Mouse (Mus musculus) liver, embryonic 14.5 days (tissue): ENCODE data around the gene Dck.

Experiments
- CTCF ChIP-seq: IDR thresholded peaks from 2 replicates; pipeline ENCODE4 v1.5.1; 2016; ENCODE audit warnings: antibody characterized with exemption, low read depth, control low read depth
- EP300 ChIP-seq: IDR thresholded peaks from 2 replicates; pipeline ENCODE4 v1.6.1; 2016; ENCODE audit warnings: antibody characterized with exemption, low read depth

DNA sequence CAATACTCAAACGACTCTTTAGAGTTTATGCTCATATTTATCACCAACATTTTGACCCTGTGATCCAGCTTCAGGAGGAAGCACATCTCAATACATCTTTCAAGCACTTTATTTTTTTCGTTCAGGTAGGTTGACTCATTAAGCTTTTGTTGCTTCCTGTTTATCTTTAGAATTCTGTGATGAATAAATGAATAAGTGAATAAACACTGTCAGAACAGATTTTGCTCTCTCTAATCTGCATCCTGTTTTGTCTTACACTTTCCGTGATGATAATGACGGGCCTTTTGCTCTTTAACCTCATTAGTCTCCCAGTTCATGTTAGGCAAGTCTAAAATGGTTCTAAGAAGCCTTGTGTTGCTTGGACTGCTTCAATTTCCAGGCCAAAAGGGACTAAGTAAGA is 11.6 kb upstream of the Dck start:
- no peak for TF ChIP-seq CTCF
- TF ChIP-seq EP300 = no peak
